Mouse (Mus musculus) thymus, adult 2 months (tissue): ENCODE results near the gene Hcrt.

Experiments used
- CTCF ChIP-seq: fragments of 200-500 bp; IDR thresholded peaks from 2 replicates; pipeline ENCODE4 v1.5.1; 2012; ENCODE audit warnings: mild to moderate bottlenecking, control low read depth, low read length, moderate library complexity, borderline replicate concordance; ENCODE audit not compliant: control insufficient read depth, poor library complexity, insufficient read depth; ENCODE audit errors: extremely low read depth
- POLR2A ChIP-seq: fragments of 200-500 bp; IDR thresholded peaks from 2 replicates; pipeline ENCODE4 v1.6.1; 2012; ENCODE audit warnings: mild to moderate bottlenecking, low read length, control low read depth, moderate library complexity; ENCODE audit not compliant: control insufficient read depth, poor library complexity, insufficient read depth; ENCODE audit errors: extremely low read depth

DNA sequence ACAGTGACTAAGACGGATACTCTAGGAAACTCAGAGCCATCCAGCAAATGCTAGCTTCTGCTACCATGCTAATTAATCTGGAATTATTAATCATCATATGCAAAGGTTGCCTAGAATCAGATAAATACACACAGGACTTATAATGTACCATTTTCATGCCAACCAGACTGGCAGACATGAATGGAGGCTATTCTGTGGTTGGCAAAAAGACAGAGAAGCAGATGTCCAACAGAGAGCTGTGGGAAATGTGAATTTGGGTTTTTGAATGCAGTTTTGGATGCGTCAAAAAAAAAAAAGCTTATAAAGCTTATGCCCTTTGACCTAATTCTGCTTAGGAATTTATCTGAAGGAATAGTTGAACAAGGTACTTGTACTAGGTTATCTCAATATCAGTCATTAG lies 23.0 kb upstream of the Hcrt start:
- TF ChIP-seq CTCF (no peak), POLR2A (no peak)
